Mouse (Mus musculus) heart, postnatal 25 days (tissue): ENCODE measurements around the gene Olfr1040. TPM values are rescaled to one million over a fixed set of nuclear protein-coding genes. Genes with fewer than 3 reads are reported as not detected.
"Not testable (repeated sequence)": the region's sequence is repeated elsewhere in the genome, so short reads cannot be mapped to it uniquely, and the experiment has no call there.

Source experiments
- DNase-seq: peaks from one replicate; pipeline ENCODE4 v3.0.0; 2022; ENCODE audit warnings: low spot score
- intact Hi-C: fragments of 180-260 bp; cut with DNase I; formaldehyde crosslinking; loops from one replicate; pipeline ENCODE4 v1.15.1; 2025
- total RNA-seq, 2 experiments: library from RNA; stranded (reverse); gene quantifications; 2 replicates each; pipeline ENCODE4 v1.2.3; 2021

Olfr1040 gene
- not detected for total RNA-seq

DNA sequence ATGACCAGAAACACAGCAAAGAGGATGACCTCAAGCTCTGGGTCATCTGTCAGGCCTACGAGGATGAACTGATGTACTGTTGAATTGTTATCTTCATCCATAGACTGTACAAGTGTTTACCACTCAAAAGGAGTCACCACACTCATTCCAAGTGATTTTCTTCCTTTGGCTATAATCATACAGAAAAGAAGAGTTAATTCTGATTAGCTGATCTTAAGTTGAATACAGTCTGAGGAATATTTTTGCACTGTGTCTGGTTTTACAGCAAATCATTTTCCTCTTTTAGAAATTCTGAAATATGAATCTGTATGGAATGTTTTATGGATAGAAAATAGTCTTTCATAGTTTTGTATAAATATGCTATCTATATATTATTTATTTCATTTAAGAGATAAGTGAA is at the start of gene Olfr1040:
Olfr1040 (minus strand) TSS at position 101 of the 400 bp plus-strand sequence.
- DNase-seq, result no peak
- intact Hi-C loops, result no loop called here

DNA sequence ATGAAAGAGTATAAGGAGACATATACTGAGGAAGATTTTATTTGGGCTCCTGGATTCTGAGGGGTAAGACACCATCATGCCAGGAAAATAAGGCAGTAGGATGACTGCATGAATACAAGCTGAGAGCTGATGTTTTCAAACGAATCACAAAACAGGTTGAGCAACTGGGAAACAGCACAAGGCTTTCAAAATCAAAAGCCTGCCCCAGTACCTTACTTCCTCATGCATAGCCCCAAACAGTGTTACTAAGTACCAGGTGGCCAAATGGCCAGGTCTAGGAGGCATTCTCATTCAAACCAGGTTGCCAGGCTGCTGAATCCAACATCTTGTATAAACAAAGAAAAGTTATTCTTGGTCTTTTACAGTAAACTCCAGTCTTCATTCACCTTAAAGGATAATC is 49.3 kb upstream of the Olfr1040 start:
- intact Hi-C loops, result no loop called here
- DNase-seq, result no peak

DNA sequence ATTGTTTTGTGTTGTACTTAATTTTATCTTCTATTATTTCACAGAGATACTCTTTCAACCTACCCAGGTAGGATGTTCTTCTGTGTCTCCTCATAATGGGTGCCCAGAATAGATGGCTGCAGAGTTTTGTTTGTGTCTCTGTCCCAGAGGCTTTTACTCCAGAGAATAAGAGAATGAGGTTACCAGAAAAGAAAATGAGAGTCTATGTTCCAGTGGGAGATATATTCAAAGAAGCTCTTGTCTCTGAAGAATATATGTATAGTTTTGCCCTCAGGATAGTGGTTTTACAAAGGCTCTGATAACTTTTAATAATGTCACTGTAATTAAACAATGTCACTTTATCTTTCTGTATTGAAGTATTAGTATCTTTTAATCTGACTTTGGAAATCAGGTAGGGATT is 39.1 kb upstream of the Olfr1040 start, which contains the start of gene Olfr52:
Olfr52 (minus strand) TSS at position 101 of the 400 bp plus-strand sequence.
- DNase-seq, result no peak

DNA sequence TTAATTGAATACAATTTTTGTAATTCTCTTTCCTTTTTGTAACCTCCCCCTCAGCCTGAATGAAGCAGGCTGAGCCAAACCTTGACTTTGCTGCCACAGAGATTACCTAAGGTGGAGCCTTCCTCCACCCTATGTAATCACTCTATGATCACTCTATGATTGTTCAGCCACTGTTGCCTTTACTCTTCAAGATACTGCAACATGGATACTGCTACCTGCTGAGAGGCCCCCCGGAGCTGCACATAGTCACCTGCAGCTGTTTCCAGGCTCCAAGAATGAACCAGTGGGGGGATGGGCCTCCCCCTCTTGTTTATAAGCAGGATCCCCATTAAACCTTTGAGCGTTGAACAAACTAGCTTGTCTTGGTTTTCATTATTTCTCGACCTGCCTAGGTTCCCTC is 33.4 kb upstream of the Olfr1040 start:
- intact Hi-C loops, result no loop called here

More for the DNA sequence above, 39.1 kb upstream of the Olfr1040 start, which contains the start of gene Olfr52:
- intact Hi-C loops, result no loop called here

DNA sequence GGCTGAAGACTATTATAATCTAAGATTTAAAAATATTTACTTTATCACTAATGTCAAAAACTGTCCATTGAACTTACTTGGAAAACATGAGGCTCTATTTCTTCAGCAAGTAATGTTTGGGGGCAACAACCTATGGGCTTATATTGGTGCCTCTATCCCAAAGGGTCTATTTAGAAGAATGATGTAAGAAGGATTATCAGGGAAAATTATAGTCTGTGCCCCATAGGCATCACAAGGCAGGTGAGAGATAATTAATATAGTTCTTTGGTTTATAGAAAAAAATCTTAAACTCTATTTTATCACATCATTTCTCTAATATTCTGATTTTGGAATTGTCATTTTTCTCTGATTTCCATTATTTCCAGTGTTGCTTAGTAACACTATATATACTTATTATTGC is 31.2 kb upstream of the Olfr1040 start, which contains the start of gene Olfr1044:
Olfr1044 (minus strand) TSS at position 101 of the 400 bp plus-strand sequence.
- no peak for DNase-seq
- intact Hi-C loops, result no loop called here

More for the DNA sequence above, 33.4 kb upstream of the Olfr1040 start:
- DNase-seq, result no peak

DNA sequence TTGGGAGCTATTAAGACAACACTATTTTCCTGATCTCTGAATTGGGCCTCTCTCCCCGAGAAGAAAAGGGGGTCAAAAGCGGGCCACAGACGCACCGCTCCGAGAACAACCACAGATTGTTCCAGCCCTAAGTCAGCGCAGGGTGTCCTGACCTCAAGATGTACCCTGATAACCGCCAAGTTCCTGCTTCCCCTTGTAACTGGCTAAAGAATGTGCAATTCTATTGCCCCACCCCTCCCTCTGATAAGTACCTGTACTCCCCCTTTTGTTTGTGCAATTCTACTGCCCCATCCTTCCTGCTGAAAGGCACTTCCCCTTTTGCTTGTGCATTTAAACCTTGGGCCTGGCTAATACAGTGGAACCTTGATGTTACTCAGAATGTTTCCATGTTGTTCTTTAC is 28.9 kb upstream of the Olfr1040 start:
- DNase-seq, intact Hi-C loops: not testable (repeated sequence)

DNA sequence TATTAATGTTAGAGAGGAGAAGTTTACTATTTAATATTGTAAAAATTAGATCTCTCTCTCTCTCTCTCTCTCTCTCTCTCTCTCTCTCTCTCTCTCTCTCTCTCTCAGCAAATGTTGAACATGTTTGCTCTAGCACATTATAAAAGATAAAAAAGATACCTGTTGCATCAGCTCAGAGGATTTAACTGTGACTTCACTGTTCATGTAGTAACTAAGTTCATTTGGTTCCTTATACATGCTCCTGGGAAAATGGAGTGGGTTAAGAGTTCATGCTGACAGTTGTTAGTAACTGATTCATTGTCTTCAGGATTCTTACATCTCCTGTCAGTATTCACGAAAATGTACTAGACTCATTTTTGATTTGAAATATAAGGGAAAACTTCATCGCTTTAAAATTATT is 20.9 kb upstream of the Olfr1040 start, which contains the start of gene Olfr1043:
Olfr1043 (minus strand) TSS at position 101 of the 400 bp plus-strand sequence.
- intact Hi-C loops, result no loop called here
- no peak for DNase-seq

DNA sequence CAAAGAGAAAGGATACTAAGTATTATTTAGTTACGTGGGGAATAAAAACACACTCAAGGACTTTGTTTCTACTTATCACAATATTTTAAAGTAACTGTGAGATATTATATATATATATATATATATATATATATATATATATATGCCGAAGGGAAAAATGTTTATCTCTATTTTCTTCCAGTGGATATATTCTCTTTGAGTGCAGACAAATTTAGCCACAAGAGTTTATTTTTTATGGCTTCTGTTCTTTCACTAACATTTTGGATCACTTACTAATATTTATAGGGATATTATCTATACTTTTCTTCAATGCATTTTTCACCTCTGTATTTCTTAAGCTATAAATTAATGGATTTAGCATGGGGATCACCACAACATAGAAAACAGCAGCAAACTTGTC is 15.2 kb upstream of the Olfr1040 start, which contains the start of gene Olfr1042:
Olfr1042 (minus strand) TSS at position 101 of the 400 bp plus-strand sequence.
- DNase-seq, result no peak

DNA sequence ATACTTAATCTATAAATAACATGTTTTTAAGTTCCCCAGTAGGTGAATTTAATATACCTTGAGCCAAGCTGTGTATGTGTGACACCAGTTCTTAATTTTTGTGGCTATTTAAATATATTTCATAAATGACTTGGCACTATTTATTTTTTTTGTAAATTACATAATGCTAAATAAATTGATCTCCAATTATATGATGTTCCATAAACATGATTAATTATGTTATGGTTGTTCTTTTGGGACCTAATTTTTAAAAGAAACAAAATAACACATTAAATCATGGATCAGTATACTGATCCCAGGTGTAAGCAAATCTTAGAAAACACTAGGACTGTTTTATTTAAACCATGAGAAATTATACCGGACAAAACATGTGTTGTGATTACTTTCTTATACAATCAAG is 10.7 kb downstream of the Olfr1040 start, which contains the start of gene Olfr1039:
Olfr1039 (minus strand) TSS at position 101 of the 400 bp plus-strand sequence.
- intact Hi-C loops, result no loop called here
- no peak for DNase-seq

More for the DNA sequence above, 15.2 kb upstream of the Olfr1040 start, which contains the start of gene Olfr1042:
- intact Hi-C loops, result no loop called here

Other genes starting within 250 kb of the Olfr1040 start
- gene Olfr1024, start 241.7 kb downstream of the Olfr1040 start, total RNA-seq, result not detected
- gene Olfr1025-ps1, start 231.5 kb downstream of the Olfr1040 start, total RNA-seq, result not detected
- gene Olfr1026, start 225.2 kb downstream of the Olfr1040 start, total RNA-seq, result not detected
- gene Olfr1028, start 196.3 kb downstream of the Olfr1040 start, total RNA-seq, result not detected
- gene Olfr1029, start 172.8 kb downstream of the Olfr1040 start, total RNA-seq, result not detected
- not detected for gene Olfr1030, start 167.5 kb downstream of the Olfr1040 start, total RNA-seq
- not detected for gene Olfr1031, start 156.4 kb downstream of the Olfr1040 start, total RNA-seq
- not detected for gene Olfr1032, start 141.2 kb downstream of the Olfr1040 start, total RNA-seq
- 1 to 10 TPM; 5.3 to 6.2 TPM for gene Olfr1033, start 126.1 kb downstream of the Olfr1040 start, total RNA-seq
- gene Olfr1034, start 100.9 kb downstream of the Olfr1040 start, total RNA-seq, result under 1 TPM; 0.14 to 0.16 TPM
- gene Olfr1036, start 72.7 kb downstream of the Olfr1040 start, total RNA-seq, result not detected
- gene Olfr1037, start 59.3 kb downstream of the Olfr1040 start, total RNA-seq, result not detected
- not detected for gene Olfr1039, start 10.8 kb downstream of the Olfr1040 start, total RNA-seq
- not detected for gene Olfr1042, start 15.1 kb upstream of the Olfr1040 start, total RNA-seq
- not detected for gene Olfr1043, start 20.8 kb upstream of the Olfr1040 start, total RNA-seq
- gene Olfr1044, start 31.1 kb upstream of the Olfr1040 start, total RNA-seq, result not detected
- not detected for gene Olfr52, start 39.0 kb upstream of the Olfr1040 start, total RNA-seq
- not detected for gene Olfr1045, start 56.3 kb upstream of the Olfr1040 start, total RNA-seq
- not detected for gene Olfr1046, start 72.6 kb upstream of the Olfr1040 start, total RNA-seq
- not detected for gene Olfr1047, start 84.7 kb upstream of the Olfr1040 start, total RNA-seq
- not detected for gene Olfr1048, start 93.6 kb upstream of the Olfr1040 start, total RNA-seq
- gene Olfr1049, start 111.6 kb upstream of the Olfr1040 start, total RNA-seq, result not detected
- gene Olfr1051, start 132.4 kb upstream of the Olfr1040 start, total RNA-seq, result not detected
- not detected for gene Olfr1052, start 145.7 kb upstream of the Olfr1040 start, total RNA-seq
- gene Olfr1053, start 168.6 kb upstream of the Olfr1040 start, total RNA-seq, result not detected
- gene Olfr1054, start 188.7 kb upstream of the Olfr1040 start, total RNA-seq, result not detected
- not detected for gene Olfr1055, start 203.6 kb upstream of the Olfr1040 start, total RNA-seq
- gene Olfr1056, start 215.7 kb upstream of the Olfr1040 start, total RNA-seq, result not detected
- gene Olfr1057, start 231.7 kb upstream of the Olfr1040 start, total RNA-seq, result not detected
- gene Olfr1058, start 241.8 kb upstream of the Olfr1040 start, total RNA-seq, result not detected